Mouse (Mus musculus) intestine, embryonic 16.5 days (tissue): Measurements from ENCODE around the gene Alpk1. TPM values are rescaled to one million over a fixed set of nuclear protein-coding genes. Genes with fewer than 3 reads are reported as not detected.

Experiments
- ATAC-seq: fragments of 200-750 bp; cut with Nextera tagmentation; 2 replicates; pipeline ENCODE4 v1.8.0; 2017; ENCODE audit warnings: moderate TSS enrichment, moderate library complexity
- H3K27ac ChIP-seq: fragments of 300-500 bp; sonication (generic); 2 replicates; pipeline ENCODE4 v1.5.1; 2014; ENCODE audit warnings: mild to moderate bottlenecking, low read length
- H3K27me3 ChIP-seq: fragments of 300-500 bp; sonication (generic); replicated peaks from 2 replicates; pipeline ENCODE4 v1.6.1; 2014; ENCODE audit warnings: low read length, control low read depth, mixed read lengths; ENCODE audit not compliant: control insufficient read depth, insufficient read depth
- H3K36me3 ChIP-seq: fragments of 300-500 bp; sonication (generic); 2 replicates; pipeline ENCODE4 v1.6.1; 2014; ENCODE audit warnings: low read length, control low read depth; ENCODE audit not compliant: control insufficient read depth, insufficient read depth
- H3K4me1 ChIP-seq: fragments of 300-500 bp; sonication (generic); 2 replicates; pipeline ENCODE4 v1.6.1; 2014; ENCODE audit warnings: low read length, control low read depth, mixed read lengths; ENCODE audit not compliant: control insufficient read depth, insufficient read depth
- H3K4me2 ChIP-seq: fragments of 300-500 bp; sonication (generic); 2 replicates; pipeline ENCODE4 v1.6.1; 2014; ENCODE audit warnings: low read depth, low read length, control low read depth
- H3K4me3 ChIP-seq: fragments of 300-500 bp; sonication (generic); 2 replicates; pipeline ENCODE4 v1.5.1; 2014; ENCODE audit warnings: mild to moderate bottlenecking, low read length
- H3K9ac ChIP-seq: fragments of 300-500 bp; sonication (generic); 2 replicates; pipeline ENCODE4 v1.6.1; 2014; ENCODE audit warnings: low read depth, low read length
- H3K9me3 ChIP-seq: fragments of 300-500 bp; sonication (generic); 2 replicates; pipeline ENCODE4 v1.6.1; 2016; ENCODE audit warnings: low read length, control low read depth; ENCODE audit not compliant: control insufficient read depth
- WGBS: fragments of 180-500 bp; shearing (Covaris S2); extraction: QIAGEN DNeasy Blood & Tissue Kit; methylation state at CpG from one replicate; pipeline ENCODE4 v1.1.7; 2014; 5-methylcytosine and 5-hydroxymethylcytosine counted together
- polyA plus RNA-seq: library from polyadenylated mRNA; unstranded; fragments of >200 nt; fragmentation: Nextera tagmentation; extraction: Ambion mirVana; gene quantifications from 2 replicates; pipeline ENCODE4 v1.2.1, GENCODE M21; 2015

The Alpk1 gene
- polyA plus RNA-seq, 1 experiment from 2014 or later: 1.6 TPM

- Histone ChIP-seq H3K9me3 (no peaks in the 10 kb centered on the region), H3K36me3 (peaks cover 10% of the 10 kb centered on the region), H3K27me3 (no peaks in the 10 kb centered on the region), H3K4me2 (no peak overlapping the region), H3K27ac (no peak overlapping the region), H3K9ac (no peak overlapping the region), H3K4me3 (no peak overlapping the region), H3K4me1 (no peaks in the 10 kb centered on the region)
- no peak for ATAC-seq
- WGBS: 89% methylated on average over 7 of the region's 7 CpGs
These were observed 28.8 kb upstream of the Alpk1 start for GRCm38 (mm10) chr3:127809103-127809502.

GRCm38 (mm10) chr3:127807846-127808245 lies 27.5 kb upstream of the Alpk1 start:
- Histone ChIP-seq H3K9me3 (no peaks in the 10 kb centered on the region), H3K27me3 (no peaks in the 10 kb centered on the region), H3K36me3 (peaks cover 10% of the 10 kb centered on the region), H3K4me1 (no peaks in the 10 kb centered on the region), H3K9ac (no peak overlapping the region), H3K4me2 (no peak overlapping the region), H3K4me3 (no peak overlapping the region), H3K27ac (no peak overlapping the region)
- WGBS: 83% methylated on average over 5 of the region's 5 CpGs
- ATAC-seq: no peak

- Histone ChIP-seq H3K9ac (no peak overlapping the region), H3K36me3 (peaks cover 10% of the 10 kb centered on the region), H3K9me3 (no peaks in the 10 kb centered on the region), H3K4me2 (no peak overlapping the region), H3K4me1 (no peaks in the 10 kb centered on the region), H3K27me3 (no peaks in the 10 kb centered on the region), H3K4me3 (no peak overlapping the region), H3K27ac (no peak overlapping the region)
- 0 out of 2 replicates have a peak, but pooled peaks have one; percentile 10 for ATAC-seq
- WGBS: 94% methylated on average over 6 of the region's 6 CpGs
These were observed 25.7 kb upstream of the Alpk1 start for GRCm38 (mm10) chr3:127805991-127806390.

- ATAC-seq: no peak
- H3K4me2 ChIP-seq: no peak overlapping the region
- H3K9me3 ChIP-seq: no peaks in the 10 kb centered on the region
- peaks cover 10% of the 10 kb centered on the region for H3K36me3 ChIP-seq
- no peaks in the 10 kb centered on the region for H3K4me1 ChIP-seq
- H3K27ac ChIP-seq: no peak overlapping the region
- no peak overlapping the region for H3K9ac ChIP-seq
- no peak overlapping the region for H3K4me3 ChIP-seq
- no peaks in the 10 kb centered on the region for H3K27me3 ChIP-seq
- 84% methylated on average over 12 of the region's 12 CpGs for WGBS
These were observed 24.7 kb upstream of the Alpk1 start for GRCm38 (mm10) chr3:127805071-127805470.

- Histone ChIP-seq H3K9me3 (no peaks in the 10 kb centered on the region), H3K4me2 (no peak overlapping the region), H3K27ac (no peak overlapping the region), H3K27me3 (no peaks in the 10 kb centered on the region), H3K9ac (no peak overlapping the region), H3K4me3 (no peak overlapping the region), H3K4me1 (no peaks in the 10 kb centered on the region), H3K36me3 (peaks cover 10% of the 10 kb centered on the region)
- ATAC-seq: no peak
- 77% methylated on average over 4 of the region's 4 CpGs for WGBS
These were observed 24.1 kb upstream of the Alpk1 start for GRCm38 (mm10) chr3:127804439-127804838.

GRCm38 (mm10) chr3:127802814-127803213 lies 22.5 kb upstream of the Alpk1 start:
- Histone ChIP-seq H3K27ac (no peak overlapping the region), H3K9me3 (no peaks in the 10 kb centered on the region), H3K9ac (no peak overlapping the region), H3K4me1 (no peaks in the 10 kb centered on the region), H3K36me3 (0 out of 2 replicates have a peak, but pooled peaks cover 3% of the 10 kb centered on the region), H3K4me2 (no peak overlapping the region), H3K4me3 (no peak overlapping the region), H3K27me3 (no peaks in the 10 kb centered on the region)
- no peak for ATAC-seq
- WGBS: 46% methylated on average over 8 of the region's 8 CpGs

GRCm38 (mm10) chr3:127801162-127801561 lies 20.8 kb upstream of the Alpk1 start:
- H3K4me1 ChIP-seq: no peaks in the 10 kb centered on the region
- H3K27me3 ChIP-seq: no peaks in the 10 kb centered on the region
- H3K4me3 ChIP-seq: no peak overlapping the region
- WGBS: 93% methylated on average over 8 of the region's 8 CpGs
- no peaks in the 10 kb centered on the region for H3K9me3 ChIP-seq
- H3K27ac ChIP-seq: no peak overlapping the region
- no peak overlapping the region for H3K4me2 ChIP-seq
- no peak overlapping the region for H3K9ac ChIP-seq
- no peak for ATAC-seq
- 0 out of 2 replicates have a peak, but pooled peaks cover 3% of the 10 kb centered on the region for H3K36me3 ChIP-seq

GRCm38 (mm10) chr3:127796271-127796670 lies 15.9 kb upstream of the Alpk1 start:
- Histone ChIP-seq H3K4me3 (no peak overlapping the region), H3K9ac (no peak overlapping the region), H3K4me2 (no peak overlapping the region), H3K27ac (no peak overlapping the region), H3K9me3 (no peaks in the 10 kb centered on the region), H3K27me3 (no peaks in the 10 kb centered on the region), H3K4me1 (peaks cover 1% of the 10 kb centered on the region; the same call in 1 of the 2 replicates), H3K36me3 (0 out of 2 replicates have a peak, but pooled peaks cover 3% of the 10 kb centered on the region)
- 93% methylated on average over 7 of the region's 7 CpGs for WGBS
- no peak for ATAC-seq

- WGBS: 88% methylated on average over 3 of the region's 3 CpGs
- Histone ChIP-seq H3K27me3 (no peaks in the 10 kb centered on the region), H3K36me3 (0 out of 2 replicates have a peak, but pooled peaks cover 3% of the 10 kb centered on the region), H3K4me3 (no peak overlapping the region), H3K9ac (no peak overlapping the region), H3K9me3 (no peaks in the 10 kb centered on the region), H3K4me1 (peaks cover 3% of the 10 kb centered on the region; the same call in 1 of the 2 replicates), H3K4me2 (no peak overlapping the region), H3K27ac (no peak overlapping the region)
- ATAC-seq: no peak
These were observed 15.4 kb upstream of the Alpk1 start for GRCm38 (mm10) chr3:127795762-127796161.

GRCm38 (mm10) chr3:127793022-127793421 lies 12.7 kb upstream of the Alpk1 start:
- no peak overlapping the region for H3K9ac ChIP-seq
- H3K27ac ChIP-seq: no peak overlapping the region
- no peak for ATAC-seq
- H3K4me1 ChIP-seq: peaks cover 6% of the 10 kb centered on the region; the same call in 1 of the 2 replicates
- no peak overlapping the region for H3K4me2 ChIP-seq
- WGBS: 87% methylated on average over 7 of the region's 7 CpGs
- H3K4me3 ChIP-seq: no peak overlapping the region
- H3K9me3 ChIP-seq: no peaks in the 10 kb centered on the region
- H3K27me3 ChIP-seq: no peaks in the 10 kb centered on the region
- 0 out of 2 replicates have a peak, but pooled peaks cover 3% of the 10 kb centered on the region for H3K36me3 ChIP-seq
